Mouse (Mus musculus): ENCODE data around the gene Ces3b. TPM values are rescaled to one million over a fixed set of nuclear protein-coding genes. Genes with fewer than 3 reads are reported as not detected.

Gene Ces3b
- polyA plus RNA-seq, 1 experiment from 2014 or later = not detected

DNA sequence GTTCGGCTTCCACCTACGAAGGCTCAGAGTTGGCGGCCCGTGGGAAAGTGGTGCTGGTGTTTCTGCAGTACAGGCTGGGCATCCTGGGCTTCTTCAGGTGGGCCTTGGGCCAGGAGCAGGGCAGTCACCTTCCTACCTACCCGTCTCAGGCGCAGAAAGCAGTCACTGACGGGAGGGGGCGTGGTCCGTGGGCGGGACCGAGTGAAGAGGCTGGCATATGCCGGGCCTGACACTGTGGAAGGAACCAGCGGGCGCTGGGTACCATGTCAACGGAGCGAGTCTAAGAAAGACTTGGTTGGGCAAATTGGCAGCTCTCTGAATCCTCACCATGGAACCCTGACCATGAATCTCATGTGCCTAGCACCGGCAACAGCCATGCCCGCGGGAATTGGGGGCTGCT, 58.8 kb downstream of the Ces3b start:
- WGBS = 25% methylated on average over 19 of the region's 19 CpGs
- Histone ChIP-seq H3K4me2 (peak overlapping the region; percentile 42), H3K27me3 (replicated peaks) (peaks cover 12% of the 10 kb centered on the region), H3K4me1 (replicated peaks) (0 out of 2 replicates have a peak, but pooled peaks cover 4% of the 10 kb centered on the region), H3K4me3 (peak overlapping the region; percentile 0; the same call in 1 of the 2 replicates), H3K9me3 (replicated peaks) (no peaks in the 10 kb centered on the region), H3K27ac (ENCODE audit: poor library complexity, severe bottlenecking) (no peak overlapping the region), H3K9ac (no peak overlapping the region), H3K36me3 (no peaks in the 10 kb centered on the region)
- no peak for ATAC-seq (ENCODE audit: insufficient number of reproducible peaks, low FRiP score)

Other genes with a start within 250 kb of the Ces3b start
- not detected in 2 replicates for gene Ces2c, start 236.7 kb upstream of the Ces3b start, polyA plus RNA-seq (2016; fragmentation: Nextera tagmentation; extraction: Ambion mirVana)
- gene Ces2e, start 157.5 kb upstream of the Ces3b start, polyA plus RNA-seq (2016; fragmentation: Nextera tagmentation; extraction: Ambion mirVana) = not detected in 2 replicates
- not detected in 2 replicates for gene Ces2f, start 136.4 kb upstream of the Ces3b start, polyA plus RNA-seq (2016; fragmentation: Nextera tagmentation; extraction: Ambion mirVana)
- gene Ces2g, start 122.0 kb upstream of the Ces3b start, polyA plus RNA-seq (2016; fragmentation: Nextera tagmentation; extraction: Ambion mirVana) = 1.0 and 1.4 TPM in 2 replicates
- not detected in 2 replicates for gene Ces2h, start 82.9 kb upstream of the Ces3b start, polyA plus RNA-seq (2016; fragmentation: Nextera tagmentation; extraction: Ambion mirVana)
- gene Ces3a, start 35.2 kb upstream of the Ces3b start, polyA plus RNA-seq (2016; fragmentation: Nextera tagmentation; extraction: Ambion mirVana) = not detected in 2 replicates
- gene Ces4a, start 48.0 kb downstream of the Ces3b start, polyA plus RNA-seq (2016; fragmentation: Nextera tagmentation; extraction: Ambion mirVana) = not detected in 2 replicates
- 65.3 and 67.9 TPM in 2 replicates for gene Cbfb, start 86.9 kb downstream of the Ces3b start, polyA plus RNA-seq (2016; fragmentation: Nextera tagmentation; extraction: Ambion mirVana)
- gene D230025D16Rik, start 141.4 kb downstream of the Ces3b start, polyA plus RNA-seq (2016; fragmentation: Nextera tagmentation; extraction: Ambion mirVana) = 18.7 and 18.9 TPM in 2 replicates
- 10.2 and 10.8 TPM in 2 replicates for gene B3gnt9, start 171.4 kb downstream of the Ces3b start, polyA plus RNA-seq (2016; fragmentation: Nextera tagmentation; extraction: Ambion mirVana)
- gene Tradd, start 180.9 kb downstream of the Ces3b start, polyA plus RNA-seq (2016; fragmentation: Nextera tagmentation; extraction: Ambion mirVana) = 16.0 and 16.6 TPM in 2 replicates
- 2.2 and 2.6 TPM in 2 replicates for gene Fbxl8, start 180.9 kb downstream of the Ces3b start, polyA plus RNA-seq (2016; fragmentation: Nextera tagmentation; extraction: Ambion mirVana)
- gene Hsf4, start 186.0 kb downstream of the Ces3b start, polyA plus RNA-seq (2016; fragmentation: Nextera tagmentation; extraction: Ambion mirVana) = not detected in 2 replicates
- gene Nol3, start 192.4 kb downstream of the Ces3b start, polyA plus RNA-seq (2016; fragmentation: Nextera tagmentation; extraction: Ambion mirVana) = 1.8 and 2.1 TPM in 2 replicates
- gene 4931428F04Rik, start 206.1 kb downstream of the Ces3b start, polyA plus RNA-seq (2016; fragmentation: Nextera tagmentation; extraction: Ambion mirVana) = 7.9 and 8.1 TPM in 2 replicates
- 16.1 and 19.5 TPM in 2 replicates for gene Exoc3l, start 212.3 kb downstream of the Ces3b start, polyA plus RNA-seq (2016; fragmentation: Nextera tagmentation; extraction: Ambion mirVana)
- gene E2f4, start 213.9 kb downstream of the Ces3b start, polyA plus RNA-seq (2016; fragmentation: Nextera tagmentation; extraction: Ambion mirVana) = 60.8 and 64.1 TPM in 2 replicates
- 2.8 and 3.3 TPM in 2 replicates for gene Elmo3, start 221.8 kb downstream of the Ces3b start, polyA plus RNA-seq (2016; fragmentation: Nextera tagmentation; extraction: Ambion mirVana)
- gene Lrrc29, start 242.5 kb downstream of the Ces3b start, polyA plus RNA-seq (2016; fragmentation: Nextera tagmentation; extraction: Ambion mirVana) = 1.3 TPM in 2 replicates
- gene Tmem208, start 242.6 kb downstream of the Ces3b start, polyA plus RNA-seq (2016; fragmentation: Nextera tagmentation; extraction: Ambion mirVana) = 73.5 and 80.7 TPM in 2 replicates